Mouse (Mus musculus) inflammation-experienced regulatory T-cells (primary cell): Measurements from ENCODE around the gene Gm4297. TPM values are rescaled to one million over a fixed set of nuclear protein-coding genes. Genes with fewer than 3 reads are reported as not detected.

Experiments
- polyA plus RNA-seq, 2 experiments: library from polyadenylated mRNA; unstranded; fragments of 100-300 nt; shearing (Covaris generic); gene quantifications; one replicate each; pipeline ENCODE4 v1.2.1; 2017

Gene Gm4297
- polyA plus RNA-seq: under 1 TPM in 1 of 2 experiments, not detected in 1; 0.18 TPM

DNA sequence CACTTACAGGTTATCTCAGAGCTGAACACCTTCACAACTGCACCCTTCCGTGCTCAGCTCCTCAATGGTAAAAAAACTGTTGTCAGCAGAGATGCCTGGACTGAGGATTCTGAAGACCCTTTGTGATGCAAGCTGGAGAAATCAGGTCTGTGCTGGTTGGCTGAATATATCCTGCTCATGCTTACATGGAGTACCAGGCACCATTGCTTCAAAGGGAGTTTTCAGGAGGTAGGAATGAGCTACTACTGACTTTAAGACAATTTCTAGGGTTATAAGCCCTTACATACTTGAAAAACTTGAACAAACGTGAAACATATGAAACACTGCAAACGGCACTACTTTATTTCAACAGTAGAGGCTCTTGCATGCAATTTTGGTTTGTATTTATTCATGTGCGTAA, at the start of gene Gm4297:
Gm4297 (minus strand) TSS at position 101 of the 400 bp plus-strand sequence.

Other genes with a start within 250 kb of the Gm4297 start
- under 1 TPM; 0.07 to 0.29 TPM for gene Gm5934, start 74.1 kb downstream of the Gm4297 start, polyA plus RNA-seq
- not detected for gene Gm5935, start 200.3 kb upstream of the Gm4297 start, polyA plus RNA-seq